Mouse (Mus musculus): Measurements from ENCODE around the gene Adam12. TPM values are rescaled to one million over a fixed set of nuclear protein-coding genes. Genes with fewer than 3 reads are reported as not detected.

Adam12 gene
- total RNA-seq, 1 experiment from 2014 or later: 0.05 TPM

DNA sequence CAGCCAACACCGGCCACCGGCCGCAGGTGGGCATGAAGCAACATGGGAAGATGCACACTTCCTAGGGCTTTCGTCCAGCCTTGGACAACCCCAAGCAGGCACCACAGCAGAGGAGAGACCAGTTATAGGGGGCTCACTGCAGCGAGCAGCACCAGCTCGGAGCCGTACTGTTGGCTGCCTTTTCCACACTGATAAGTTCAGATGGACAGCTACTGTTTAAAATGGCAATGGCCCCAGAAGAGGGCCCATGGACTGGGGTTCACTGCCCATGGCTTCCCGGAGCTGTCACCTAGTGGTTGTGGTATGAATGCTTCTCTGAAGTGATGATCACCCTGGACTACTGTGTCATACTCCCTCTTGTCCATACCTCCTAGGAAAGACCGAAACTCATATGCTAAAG lies 141.7 kb downstream of the Adam12 start:
- no peak for ATAC-seq (replicated peaks; ENCODE audit: low read depth, poor library complexity, severe bottlenecking)

DNA sequence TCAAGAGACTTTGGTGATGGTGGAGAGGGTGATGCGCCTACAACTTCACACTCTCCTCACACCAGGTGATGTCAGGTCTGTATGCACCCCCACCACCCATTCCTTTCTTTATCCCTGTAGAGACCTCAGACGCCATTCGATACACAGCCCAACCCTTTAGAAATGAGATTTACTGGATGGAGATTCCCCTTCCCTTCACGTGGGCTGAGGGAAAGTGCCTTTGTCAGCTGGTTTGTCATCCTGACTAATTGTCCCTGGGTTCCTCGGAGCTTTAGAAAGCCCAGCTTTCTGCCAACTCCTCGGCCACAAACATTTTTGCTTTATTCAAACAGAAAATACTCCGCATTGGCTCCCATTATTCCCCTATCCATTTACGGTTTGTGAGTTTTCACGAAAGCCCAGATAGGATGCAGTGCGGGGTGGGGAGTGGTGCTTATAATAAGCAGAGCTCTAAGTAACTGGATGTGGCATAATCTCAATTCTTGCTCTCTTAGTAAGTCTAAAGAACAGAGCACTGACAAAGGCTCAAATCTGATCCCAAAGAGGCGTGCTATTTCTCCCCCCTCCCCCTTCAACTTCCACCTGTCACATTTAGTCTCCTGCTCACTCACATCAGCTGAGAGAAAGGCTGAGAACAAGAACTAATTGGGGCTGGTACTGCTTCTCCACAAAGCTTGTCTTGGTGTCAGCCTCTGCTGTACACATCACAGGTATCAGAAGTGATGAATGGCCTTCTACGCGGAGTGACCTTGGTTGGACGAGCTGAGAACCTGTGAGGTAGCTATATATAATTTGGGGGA lies 143.2 kb downstream of the Adam12 start:
- no peak for ATAC-seq (replicated peaks; ENCODE audit: low read depth, poor library complexity, severe bottlenecking)

DNA sequence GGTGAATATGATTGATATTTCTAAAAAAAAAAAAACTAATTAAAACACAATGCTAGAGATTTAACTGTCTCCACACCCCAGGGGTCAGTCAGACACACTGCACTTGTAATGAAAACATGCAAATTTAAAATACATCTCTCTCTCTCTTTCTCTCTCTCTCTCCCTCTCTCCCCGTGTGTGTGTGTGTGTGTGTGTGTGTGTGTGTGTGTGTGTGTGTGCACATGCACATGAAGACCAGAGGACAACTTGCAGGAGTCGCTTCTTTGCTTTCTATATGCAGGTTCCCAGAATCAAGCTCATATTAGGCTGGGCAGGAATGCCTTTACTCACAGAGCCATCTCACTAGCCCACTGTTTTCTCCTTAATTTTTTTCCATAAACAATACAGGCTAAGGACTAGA lies 146.6 kb downstream of the Adam12 start:
- ATAC-seq (replicated peaks; ENCODE audit: low read depth, poor library complexity, severe bottlenecking): no peak

DNA sequence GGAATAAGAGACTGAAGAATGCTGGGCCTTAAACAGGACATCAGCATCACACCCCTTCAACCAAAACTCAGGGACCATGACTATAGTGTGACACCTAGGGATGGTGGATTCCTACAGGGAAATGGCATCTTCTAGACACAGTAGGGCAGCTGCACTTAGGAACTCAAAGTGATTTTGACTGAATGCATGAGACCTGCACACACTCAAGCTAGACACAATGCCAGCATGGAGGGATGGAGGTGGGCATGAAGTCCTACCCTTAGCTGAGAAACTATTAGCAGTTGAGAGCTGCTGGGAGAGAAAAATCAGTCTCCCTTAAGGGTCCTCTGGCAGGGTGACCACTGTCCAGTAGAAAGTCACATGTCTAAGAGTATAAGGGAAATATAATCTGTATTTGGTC lies 147.0 kb downstream of the Adam12 start:
- no peak for ATAC-seq (replicated peaks; ENCODE audit: low read depth, poor library complexity, severe bottlenecking)

DNA sequence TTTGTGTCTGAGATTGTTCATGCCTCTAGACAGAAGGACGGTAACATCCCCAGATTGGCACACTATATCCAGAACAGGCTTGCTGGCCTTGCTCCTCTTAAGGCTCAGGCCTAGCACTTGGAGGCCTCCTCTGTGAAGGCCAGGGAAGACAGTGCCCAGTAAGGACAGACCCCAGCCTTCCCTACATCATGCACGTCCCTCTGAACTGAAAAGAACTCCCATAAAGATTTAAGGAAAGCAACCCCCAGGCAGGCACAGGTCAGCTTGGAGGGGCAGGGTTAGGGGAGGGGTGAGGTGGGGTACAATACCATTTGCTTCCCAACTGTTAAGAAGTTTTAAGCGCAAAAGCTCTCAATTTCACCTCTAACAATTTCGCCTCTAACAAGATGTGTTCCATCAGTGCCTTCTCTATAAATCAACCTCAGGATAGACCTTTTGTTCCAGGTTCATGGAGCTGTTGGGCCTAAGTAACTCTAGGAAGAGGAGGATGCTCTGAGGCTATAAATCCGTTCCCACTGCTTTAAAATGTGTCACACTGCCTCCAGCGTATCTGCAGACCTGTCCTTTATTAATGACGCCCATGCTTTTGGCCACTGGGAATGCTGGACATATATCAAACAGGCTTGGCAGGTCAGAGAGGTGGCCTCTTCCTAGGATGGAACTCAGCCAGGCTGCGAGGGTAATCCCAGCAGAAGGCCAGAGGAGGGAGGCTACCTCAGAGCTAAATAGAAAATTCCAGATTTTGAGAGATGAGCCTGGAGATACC lies 150.5 kb downstream of the Adam12 start:
- no peak for ATAC-seq (replicated peaks; ENCODE audit: low read depth, poor library complexity, severe bottlenecking)

DNA sequence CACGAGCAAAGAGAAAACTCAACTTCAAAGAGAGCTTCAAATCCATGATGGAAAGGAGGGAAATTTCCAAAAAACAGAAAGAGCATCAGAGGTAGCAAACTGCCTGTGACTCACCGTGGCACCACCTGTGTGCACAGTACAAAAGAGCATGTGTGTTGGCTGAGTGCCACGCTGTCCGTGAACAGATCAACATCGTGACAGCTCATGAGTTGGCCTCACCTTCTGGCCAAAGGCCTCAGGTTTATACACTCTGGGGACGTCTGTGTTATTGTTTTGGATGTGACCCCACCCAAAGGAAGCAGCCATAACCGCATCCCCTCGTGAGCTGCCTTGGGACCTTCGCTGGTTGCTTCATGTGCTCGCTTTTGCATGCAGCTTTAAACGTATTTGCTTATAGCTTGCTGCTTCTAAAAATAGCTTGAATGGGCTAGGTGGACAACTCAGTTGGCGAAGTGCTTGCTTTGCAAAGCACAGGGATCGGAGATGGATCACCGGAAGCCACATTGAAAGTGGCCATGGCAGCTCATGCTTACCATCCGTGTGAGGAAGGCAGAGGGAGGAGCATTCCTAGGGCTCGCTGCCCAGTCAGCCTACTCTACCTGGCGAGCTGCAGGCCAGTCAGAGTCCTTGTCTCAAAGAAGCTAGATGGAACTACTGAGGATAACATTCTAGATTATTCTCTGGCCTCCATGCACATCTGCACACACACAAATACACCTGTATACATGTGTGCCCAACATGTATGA lies 151.8 kb downstream of the Adam12 start:
- no peak for ATAC-seq (replicated peaks; ENCODE audit: low read depth, poor library complexity, severe bottlenecking)

DNA sequence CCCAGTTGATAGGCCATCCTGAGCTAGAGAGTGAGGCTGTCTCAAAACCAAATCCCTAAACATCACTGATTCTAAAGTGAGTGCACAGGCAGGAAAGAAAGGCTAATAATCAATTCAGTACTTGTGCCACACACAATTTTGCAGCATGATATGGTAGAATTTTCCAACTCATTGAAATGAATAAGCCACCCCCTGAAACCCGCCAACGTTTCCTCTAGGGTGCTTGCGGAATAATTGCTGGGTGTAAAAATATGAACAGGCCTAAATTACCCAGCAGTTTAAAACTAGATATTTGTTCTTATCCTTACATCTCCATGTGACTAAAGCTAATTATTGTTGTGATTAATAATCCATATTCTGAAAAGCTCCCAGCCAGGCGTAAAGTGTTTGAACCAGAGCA lies 154.3 kb downstream of the Adam12 start:
- no peak for ATAC-seq (replicated peaks; ENCODE audit: low read depth, poor library complexity, severe bottlenecking)

DNA sequence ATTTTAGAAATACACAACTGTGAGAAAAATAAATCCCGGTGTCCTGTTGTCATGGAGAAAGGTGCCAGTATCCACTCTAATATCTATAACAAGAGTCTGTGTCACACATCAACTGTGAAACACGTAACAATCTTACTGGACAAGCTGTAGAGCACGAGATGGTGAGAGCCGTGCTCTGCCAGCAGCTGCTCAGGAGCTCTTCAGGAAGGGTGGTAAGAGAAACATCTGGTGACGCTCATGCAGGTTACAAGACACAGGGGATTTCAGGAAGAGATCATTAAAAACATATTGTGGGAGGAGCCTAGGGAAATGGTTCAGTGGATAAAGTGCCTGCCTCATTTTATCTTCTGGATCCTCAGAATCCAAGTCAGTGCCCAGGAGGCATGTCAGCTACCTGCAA lies 158.9 kb downstream of the Adam12 start:
- no peak for ATAC-seq (replicated peaks; ENCODE audit: low read depth, poor library complexity, severe bottlenecking)

DNA sequence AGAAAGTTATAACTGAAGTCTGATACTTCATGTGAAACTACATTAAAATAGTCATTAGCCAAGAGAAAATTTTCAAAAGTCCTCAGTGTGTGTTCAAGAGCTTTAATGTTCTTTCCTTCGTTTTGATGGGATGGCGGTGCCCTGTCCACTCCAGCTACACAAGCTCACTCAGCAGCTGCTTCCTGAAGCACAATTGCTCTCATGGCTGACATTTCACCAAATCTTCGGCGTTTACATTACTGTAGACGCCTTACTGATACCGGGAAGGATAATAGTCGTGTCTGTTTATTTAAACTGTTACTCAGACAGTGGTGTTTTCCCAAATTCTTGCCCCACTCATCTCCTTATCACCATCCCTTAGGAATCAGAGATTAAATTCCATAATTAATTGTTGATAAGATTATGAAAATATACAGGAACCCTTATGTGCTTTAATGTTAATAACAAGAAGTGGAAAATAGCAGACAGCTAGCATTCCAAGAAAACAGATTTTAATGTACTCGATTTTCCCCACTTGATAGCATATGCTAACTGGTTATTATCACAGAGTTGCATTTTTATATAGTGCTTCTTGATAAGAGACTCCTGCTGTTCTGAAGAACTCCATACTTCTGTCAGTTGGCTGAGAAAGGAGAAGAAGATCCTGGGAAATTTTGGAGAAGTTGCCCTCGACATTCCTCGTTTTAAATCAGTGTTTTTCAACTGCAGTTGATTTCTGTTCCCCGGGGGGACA lies 160.6 kb downstream of the Adam12 start:
- no peak for ATAC-seq (replicated peaks; ENCODE audit: low read depth, poor library complexity, severe bottlenecking)

DNA sequence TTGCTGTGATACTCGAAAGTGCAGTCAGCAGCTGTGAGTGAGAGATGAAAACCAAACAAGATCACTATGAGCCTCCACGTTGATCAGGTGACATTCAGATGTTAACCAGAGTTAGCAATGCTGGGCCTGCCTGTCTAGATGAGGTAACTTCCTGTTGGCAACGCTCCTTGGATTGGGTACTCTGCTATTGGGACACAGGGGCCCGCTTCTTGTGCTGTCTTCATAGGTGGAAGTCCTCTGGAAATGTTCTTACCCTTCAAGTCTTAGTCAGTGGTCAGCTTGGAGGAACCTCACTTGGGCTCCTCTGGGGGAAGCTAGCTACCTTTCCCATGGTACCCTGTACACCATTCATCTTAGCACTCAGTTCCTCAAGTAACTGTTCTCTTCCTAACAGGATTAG lies 169.3 kb downstream of the Adam12 start:
- ATAC-seq (replicated peaks; ENCODE audit: low read depth, poor library complexity, severe bottlenecking): peak; percentile 42; the same call in 1 of the 2 replicates

DNA sequence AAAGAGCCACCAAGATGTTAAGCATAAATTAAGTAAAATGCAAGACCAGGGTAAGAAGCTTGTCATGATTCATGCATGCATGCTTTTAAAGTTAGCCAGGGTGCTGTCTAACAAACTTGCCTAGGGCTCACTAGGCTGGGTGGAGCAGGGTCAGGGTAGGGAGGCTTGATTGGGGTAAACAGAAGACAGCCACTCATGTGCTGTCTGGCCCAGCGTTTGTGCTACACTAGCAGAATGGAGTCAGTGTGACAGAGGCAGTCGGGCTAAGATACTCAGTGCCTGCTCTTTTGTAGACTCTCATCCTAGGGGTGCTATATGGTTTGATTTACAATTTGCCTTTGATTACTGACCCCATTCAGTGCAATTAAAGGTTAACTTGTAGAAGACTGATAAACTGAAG lies 179.5 kb downstream of the Adam12 start:
- no peak for ATAC-seq (replicated peaks; ENCODE audit: low read depth, poor library complexity, severe bottlenecking)

DNA sequence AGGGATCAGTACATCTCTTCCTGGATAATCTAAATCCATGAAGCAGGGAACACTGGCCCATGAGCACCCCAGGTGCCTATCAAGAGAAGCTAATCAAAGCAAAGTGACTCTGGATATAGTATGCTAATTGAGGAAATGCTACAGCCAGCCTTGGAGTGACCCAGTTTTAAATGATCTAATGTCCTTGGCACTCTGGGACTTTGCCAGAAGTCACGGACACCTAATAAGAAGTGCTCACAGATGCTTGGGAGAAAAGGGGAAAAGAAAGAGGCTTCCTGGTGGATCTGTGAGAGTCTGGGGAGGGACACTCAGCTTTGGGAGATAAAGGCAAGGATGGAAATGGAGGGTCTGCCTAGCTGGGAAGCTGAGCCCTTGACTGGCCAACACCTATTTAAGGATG lies 181.6 kb downstream of the Adam12 start:
- no peak for ATAC-seq (replicated peaks; ENCODE audit: low read depth, poor library complexity, severe bottlenecking)

DNA sequence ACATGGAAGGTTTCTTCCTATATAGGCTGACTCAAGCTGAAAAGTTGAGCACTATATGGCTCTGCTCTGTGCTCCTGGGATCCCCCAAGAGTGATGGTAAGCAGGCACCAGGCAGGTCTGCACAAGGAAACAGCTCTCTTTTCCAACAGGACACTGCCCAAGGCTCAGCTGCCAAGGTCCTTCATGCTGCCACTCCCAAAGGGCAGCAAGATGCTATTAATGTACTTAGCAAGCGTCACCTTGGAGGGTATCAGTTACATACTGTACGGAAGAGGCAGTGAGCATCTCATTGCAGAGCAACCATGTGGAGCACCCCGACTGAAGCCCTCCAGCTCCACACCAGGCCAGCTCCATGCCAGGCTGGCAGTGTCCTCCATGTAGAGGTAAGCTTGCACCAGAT lies 185.6 kb downstream of the Adam12 start:
- ATAC-seq (replicated peaks; ENCODE audit: low read depth, poor library complexity, severe bottlenecking): no peak

DNA sequence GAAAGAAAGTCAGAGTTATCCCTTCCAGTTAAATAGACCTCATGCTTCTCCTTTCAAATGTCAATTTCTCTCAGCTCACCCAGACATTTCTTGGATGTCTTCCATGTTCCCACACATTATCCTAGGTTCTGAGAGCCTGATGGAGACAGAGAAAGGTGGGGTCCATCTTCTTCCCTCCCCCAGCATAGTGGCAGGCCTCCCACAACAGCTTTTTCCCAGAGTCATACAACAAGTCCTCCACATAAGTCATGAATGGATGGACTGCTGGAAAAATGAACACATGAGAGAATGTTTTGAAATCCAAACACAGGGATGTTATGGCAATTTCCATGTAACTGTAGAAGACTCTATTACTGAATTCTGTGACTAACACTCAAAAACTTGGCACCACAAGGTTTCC lies 188.4 kb downstream of the Adam12 start:
- ATAC-seq (replicated peaks; ENCODE audit: low read depth, poor library complexity, severe bottlenecking): no peak

DNA sequence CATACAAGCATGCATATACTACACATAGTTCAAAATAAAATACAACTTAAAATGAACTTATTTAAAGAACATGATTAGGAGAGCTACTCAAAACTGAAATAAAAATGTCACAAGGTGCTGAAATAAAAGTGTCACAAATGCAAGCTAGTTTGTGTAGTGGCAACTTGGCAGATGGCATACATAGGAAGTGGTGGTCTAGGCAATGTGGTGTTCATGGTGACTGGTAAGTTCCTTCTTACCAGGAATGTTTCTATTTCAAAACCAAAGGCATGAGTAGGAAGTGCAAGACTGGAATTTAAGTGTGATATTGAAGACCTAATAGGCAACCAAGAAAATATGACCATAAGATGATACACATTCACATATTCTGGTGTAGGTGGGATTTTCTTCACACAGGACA lies 189.3 kb downstream of the Adam12 start:
- peak; percentile 78 for ATAC-seq (replicated peaks; ENCODE audit: low read depth, poor library complexity, severe bottlenecking)

DNA sequence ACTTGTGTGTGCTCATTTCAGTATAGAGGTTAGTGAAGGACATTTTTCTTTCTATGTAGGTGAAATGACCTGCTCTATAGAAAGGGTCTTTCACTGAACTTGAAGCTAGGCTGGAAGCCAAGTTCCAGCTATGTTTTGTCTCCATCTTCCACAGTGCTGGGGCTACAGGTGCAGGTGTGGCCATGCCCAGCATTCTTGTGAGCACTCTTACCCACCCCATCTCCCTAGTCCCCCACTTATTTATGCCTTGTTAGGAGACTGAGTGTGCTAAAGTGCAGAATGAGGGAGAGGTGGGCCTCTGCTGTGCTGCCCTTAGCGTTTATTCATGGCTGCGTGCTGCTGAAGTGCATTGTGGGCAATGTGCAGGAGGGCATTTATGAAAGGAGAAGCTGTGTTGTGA lies 198.0 kb downstream of the Adam12 start:
- ATAC-seq (replicated peaks; ENCODE audit: low read depth, poor library complexity, severe bottlenecking): no peak

DNA sequence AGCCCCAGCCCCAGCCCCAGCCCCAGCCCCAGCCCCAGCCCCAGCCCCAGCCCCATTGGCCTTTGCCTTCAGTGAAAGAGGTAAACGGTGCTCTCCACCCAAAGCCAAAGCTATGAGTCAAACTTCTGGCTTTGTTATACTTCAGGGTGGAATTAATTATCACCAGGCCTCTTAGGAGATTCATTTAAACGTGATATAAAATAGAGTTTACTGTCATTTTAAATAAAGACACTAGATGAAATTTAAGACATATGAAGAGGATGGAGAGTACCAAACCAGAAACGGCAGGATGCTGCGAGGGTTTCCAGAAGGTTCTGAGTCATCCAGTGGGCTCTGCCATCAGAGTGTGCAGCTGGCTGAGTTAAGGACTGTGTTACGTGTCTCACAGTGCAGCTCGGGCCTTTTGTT lies 199.0 kb downstream of the Adam12 start:
- ATAC-seq (replicated peaks; ENCODE audit: low read depth, poor library complexity, severe bottlenecking): no peak

DNA sequence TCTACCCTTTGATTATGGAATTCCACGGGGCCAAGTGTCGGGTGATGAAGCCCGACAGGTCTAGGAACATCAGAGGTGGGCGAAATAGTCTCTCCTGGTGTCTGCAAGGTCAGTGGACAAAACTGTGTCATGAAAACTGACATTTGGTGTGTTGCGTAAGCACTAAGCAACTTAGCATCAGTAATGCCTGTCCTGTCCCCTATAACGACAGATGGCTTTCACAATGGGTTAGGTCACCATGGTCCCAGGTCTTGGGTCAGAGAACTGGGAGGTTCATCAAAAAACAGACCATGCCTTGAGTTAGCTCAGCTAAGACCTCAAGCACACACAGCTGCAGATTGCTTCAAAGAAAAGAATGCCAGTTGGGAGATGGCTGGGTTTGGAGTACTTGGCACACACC lies 200.2 kb downstream of the Adam12 start:
- no peak for ATAC-seq (replicated peaks; ENCODE audit: low read depth, poor library complexity, severe bottlenecking)

DNA sequence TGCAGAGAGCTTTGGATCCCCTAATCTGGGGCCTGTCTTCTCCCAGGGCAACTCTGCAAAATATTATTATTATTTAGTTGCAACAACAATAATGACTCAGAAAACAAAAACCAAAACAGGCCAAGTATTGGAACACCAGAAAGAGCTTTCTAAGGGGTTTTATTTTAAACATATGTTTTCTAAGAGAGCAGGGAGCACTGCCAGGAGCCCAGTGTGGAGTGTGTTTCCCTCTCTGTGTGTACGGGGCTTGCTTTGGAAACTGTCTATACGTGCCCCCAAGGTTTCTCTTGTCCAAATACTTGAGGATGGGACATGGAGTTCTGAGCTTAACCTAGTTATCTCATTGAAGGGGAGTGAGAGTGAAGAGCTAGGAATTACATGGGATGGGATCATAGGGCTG lies 200.7 kb downstream of the Adam12 start:
- ATAC-seq (replicated peaks; ENCODE audit: low read depth, poor library complexity, severe bottlenecking): no peak

DNA sequence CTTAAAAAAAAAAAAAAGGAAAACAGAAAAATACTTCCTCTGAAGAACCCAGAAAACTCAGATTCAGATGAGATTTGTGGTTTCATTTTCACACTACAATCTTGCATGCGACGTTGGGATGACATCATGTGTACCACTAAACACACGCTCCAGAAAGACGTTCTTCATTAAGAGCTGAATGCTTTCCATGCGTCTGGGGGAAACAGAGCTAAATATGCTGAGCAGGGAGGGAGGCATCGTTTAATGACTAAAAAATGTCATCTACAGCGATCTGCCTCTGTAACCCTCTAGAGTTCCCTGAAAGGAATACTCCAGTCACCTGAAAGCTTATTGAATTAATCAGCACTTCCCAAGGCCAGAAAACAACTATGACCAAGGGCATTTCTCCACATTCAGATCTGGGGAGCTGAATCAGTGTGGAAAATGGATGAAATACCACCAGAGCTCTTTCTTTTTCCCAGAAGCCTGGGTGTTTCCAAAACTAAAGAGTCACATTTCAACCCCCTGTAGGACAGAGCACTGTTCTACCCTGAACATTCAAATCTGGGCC lies 203.6 kb downstream of the Adam12 start:
- no peak for ATAC-seq (replicated peaks; ENCODE audit: low read depth, poor library complexity, severe bottlenecking)
